Mouse (Mus musculus) liver, postnatal 0 days (tissue): Measurements from ENCODE around the gene Plekhg3.

Experiments used
- CTCF ChIP-seq: sonication (generic); IDR thresholded peaks from 2 replicates; pipeline ENCODE4 v1.5.1; 2016; ENCODE audit warnings: antibody characterized with exemption, low read depth
- EP300 ChIP-seq: IDR thresholded peaks from 2 replicates; pipeline ENCODE4 v1.6.1; 2016; ENCODE audit warnings: antibody characterized with exemption, low read depth, mild to moderate bottlenecking

GRCm38 (mm10) chr12:76572261-76573251, 41.9 kb downstream of the Plekhg3 start:
- TF ChIP-seq CTCF (no peak), EP300 (no peak)
